Mouse (Mus musculus) embryonic facial prominence, embryonic 13.5 days (tissue): ENCODE results near the gene Grb10. TPM values are rescaled to one million over a fixed set of nuclear protein-coding genes. Genes with fewer than 3 reads are reported as not detected.

Source experiments
- ATAC-seq: fragments of 200-750 bp; cut with Nextera tagmentation; 2 replicates; pipeline ENCODE4 v1.8.0; 2017; ENCODE audit warnings: low read depth; ENCODE audit not compliant: insufficient number of reproducible peaks, insufficient read depth, low FRiP score, low TSS enrichment
- H3K27ac ChIP-seq: fragments of 300-500 bp; sonication (generic); 2 replicates; pipeline ENCODE4 v1.5.1; 2015; ENCODE audit warnings: moderate library complexity, mild to moderate bottlenecking, inconsistent platforms
- H3K27me3 ChIP-seq: fragments of 300-500 bp; sonication (generic); 2 replicates; pipeline ENCODE4 v1.6.1; 2015; ENCODE audit warnings: mild to moderate bottlenecking, inconsistent platforms
- H3K36me3 ChIP-seq: fragments of 300-500 bp; sonication (generic); 2 replicates; pipeline ENCODE4 v1.6.1; 2015; ENCODE audit warnings: mild to moderate bottlenecking, inconsistent platforms
- H3K4me1 ChIP-seq: fragments of 300-500 bp; sonication (generic); 2 replicates; pipeline ENCODE4 v1.6.1; 2015; ENCODE audit warnings: inconsistent platforms
- H3K4me2 ChIP-seq: fragments of 300-500 bp; sonication (generic); 2 replicates; pipeline ENCODE4 v1.6.1; 2015; ENCODE audit warnings: moderate library complexity, mild to moderate bottlenecking, inconsistent platforms
- H3K4me3 ChIP-seq: fragments of 300-500 bp; sonication (generic); 2 replicates; pipeline ENCODE4 v1.5.1; 2015; ENCODE audit warnings: mild to moderate bottlenecking, inconsistent platforms
- H3K9ac ChIP-seq: fragments of 300-500 bp; sonication (generic); 2 replicates; pipeline ENCODE4 v1.6.1; 2015; ENCODE audit warnings: mild to moderate bottlenecking, inconsistent platforms
- H3K9me3 ChIP-seq: fragments of 300-500 bp; sonication (generic); 2 replicates; pipeline ENCODE4 v1.6.1; 2016; ENCODE audit warnings: inconsistent platforms
- WGBS: fragments of 180-500 bp; shearing (Covaris S2); methylation state at CpG from one replicate; pipeline ENCODE4 v1.1.7; 2015; ENCODE audit warnings: mixed read lengths; 5-methylcytosine and 5-hydroxymethylcytosine counted together
- polyA plus RNA-seq: library from polyadenylated mRNA; unstranded; fragments of >200 nt; fragmentation: Nextera tagmentation; extraction: Ambion mirVana; gene quantifications from 2 replicates; pipeline ENCODE4 v1.2.1, GENCODE M21; 2015

Gene Grb10
- polyA plus RNA-seq, 1 experiment from 2014 or later: 444 TPM

DNA sequence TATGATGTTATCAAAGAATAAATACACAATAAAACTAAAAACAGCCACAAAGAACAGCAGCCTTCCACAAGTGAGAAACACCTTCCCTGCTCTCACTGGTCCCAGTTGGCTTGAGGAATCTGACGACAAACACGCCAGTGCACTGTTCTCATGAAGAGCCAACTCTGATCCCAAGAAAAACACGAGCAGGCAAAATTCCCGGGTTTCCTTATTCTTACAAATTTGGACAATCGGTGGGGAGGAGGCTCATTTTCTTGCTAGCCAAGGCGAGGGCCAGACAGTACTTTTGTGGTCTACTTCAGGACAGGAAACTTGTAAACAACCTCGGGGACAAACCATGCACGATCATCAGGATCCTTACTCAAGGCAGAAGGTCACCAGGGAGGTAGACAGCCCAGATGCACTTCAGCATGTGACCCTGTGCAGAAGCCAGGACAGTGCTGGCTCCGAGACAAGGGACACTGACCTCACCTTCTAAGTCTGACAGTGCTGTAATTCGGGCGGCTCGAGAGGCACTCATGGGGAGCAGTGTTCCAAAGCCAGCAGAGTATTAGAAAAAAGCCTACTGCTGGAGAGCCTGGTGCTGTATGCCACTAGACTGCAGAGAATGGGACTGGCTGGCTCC, 72.9 kb downstream of the Grb10 start:
- Histone ChIP-seq H3K36me3 (peaks cover 62% of the 10 kb centered on the region), H3K9me3 (no peaks in the 10 kb centered on the region), H3K27ac (0 out of 2 replicates have a peak overlapping the region, but pooled peaks have one; percentile 58), H3K4me3 (no peak overlapping the region), H3K4me2 (no peak overlapping the region), H3K9ac (no peak overlapping the region), H3K27me3 (no peaks in the 10 kb centered on the region), H3K4me1 (peaks cover 36% of the 10 kb centered on the region)
- WGBS: 79% methylated on average over 12 of the region's 12 CpGs
- no peak for ATAC-seq

DNA sequence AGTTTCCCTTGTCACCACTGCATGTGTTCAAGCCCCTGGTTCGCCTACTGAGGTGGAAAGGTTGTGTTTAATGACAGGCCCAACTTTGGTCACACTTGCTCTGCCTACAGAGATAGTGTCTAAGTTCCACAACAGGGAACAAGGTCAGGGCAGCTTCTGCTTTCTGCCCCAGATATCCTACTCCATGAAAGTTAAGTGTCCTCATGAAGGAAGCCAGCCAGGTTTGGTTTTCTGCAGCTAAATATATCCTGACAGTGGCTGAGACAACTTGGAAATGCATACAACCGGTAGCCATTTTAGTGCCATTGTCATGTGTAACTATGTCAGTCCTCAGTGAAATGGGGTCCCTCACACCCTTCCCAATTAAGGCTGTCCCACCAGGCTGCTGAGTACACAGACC, 73.8 kb downstream of the Grb10 start:
- no peaks in the 10 kb centered on the region for H3K27me3 ChIP-seq
- no peak overlapping the region for H3K4me3 ChIP-seq
- H3K9ac ChIP-seq: no peak overlapping the region
- ATAC-seq: no peak
- H3K36me3 ChIP-seq: peaks cover 57% of the 10 kb centered on the region
- H3K4me1 ChIP-seq: peaks cover 45% of the 10 kb centered on the region
- 88% methylated on average over 2 of the region's 2 CpGs for WGBS
- no peaks in the 10 kb centered on the region for H3K9me3 ChIP-seq
- H3K27ac ChIP-seq: no peak overlapping the region
- H3K4me2 ChIP-seq: no peak overlapping the region

DNA sequence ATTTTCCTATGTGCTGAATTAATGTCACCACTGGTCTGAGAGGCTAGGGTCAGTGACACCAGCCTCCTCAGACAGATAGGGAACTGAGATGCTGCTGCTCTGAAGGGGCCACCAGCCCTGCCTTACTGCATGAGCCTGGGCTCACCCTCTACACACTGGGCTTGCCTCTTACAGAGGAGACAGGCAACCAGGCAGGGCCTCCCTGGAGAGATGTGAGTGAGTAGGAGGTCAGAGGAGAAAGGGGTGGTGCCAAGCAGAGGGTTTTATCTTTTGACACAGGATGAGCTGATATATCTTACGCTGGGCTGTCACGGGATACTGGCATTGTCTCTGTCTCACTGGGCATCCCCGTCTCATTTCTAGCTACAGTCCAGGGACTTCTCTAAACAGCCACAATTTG, 74.9 kb downstream of the Grb10 start:
- 72% methylated on average over 3 of the region's 3 CpGs for WGBS

DNA sequence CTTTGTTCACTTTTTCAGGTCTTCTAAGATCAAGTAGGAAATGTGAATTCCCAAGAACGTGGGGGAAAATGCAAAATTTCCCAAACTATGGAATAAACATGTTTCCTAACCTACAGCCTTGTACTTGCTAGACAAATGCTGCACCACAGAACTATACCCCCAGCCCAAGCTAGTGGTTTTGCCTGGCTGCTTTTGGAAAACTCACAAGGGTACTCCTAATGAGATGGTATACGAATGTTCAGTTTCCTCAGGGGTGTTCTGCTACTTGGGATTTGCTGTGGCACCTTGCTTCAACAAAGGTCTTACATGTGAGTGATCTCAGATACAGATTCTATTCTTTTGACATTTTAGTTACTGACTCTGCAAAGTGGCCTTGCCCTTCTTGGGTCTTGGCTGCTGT, 75.4 kb downstream of the Grb10 start:
- Histone ChIP-seq H3K4me2 (no peak overlapping the region), H3K4me3 (no peak overlapping the region), H3K36me3 (peaks cover 41% of the 10 kb centered on the region), H3K27ac (peak overlapping the region; percentile 55), H3K9me3 (no peaks in the 10 kb centered on the region), H3K4me1 (peaks cover 50% of the 10 kb centered on the region), H3K27me3 (no peaks in the 10 kb centered on the region), H3K9ac (no peak overlapping the region)
- WGBS: 75% methylated on average over 2 of the region's 2 CpGs
- ATAC-seq: no peak

More for the DNA sequence above, 74.9 kb downstream of the Grb10 start:
- no peak overlapping the region for H3K4me3 ChIP-seq
- no peak overlapping the region for H3K9ac ChIP-seq
- H3K27me3 ChIP-seq: no peaks in the 10 kb centered on the region
- peak overlapping the region; percentile 55 for H3K27ac ChIP-seq
- H3K4me2 ChIP-seq: no peak overlapping the region
- H3K36me3 ChIP-seq: peaks cover 46% of the 10 kb centered on the region
- peaks cover 50% of the 10 kb centered on the region for H3K4me1 ChIP-seq
- H3K9me3 ChIP-seq: no peaks in the 10 kb centered on the region
- no peak for ATAC-seq

DNA sequence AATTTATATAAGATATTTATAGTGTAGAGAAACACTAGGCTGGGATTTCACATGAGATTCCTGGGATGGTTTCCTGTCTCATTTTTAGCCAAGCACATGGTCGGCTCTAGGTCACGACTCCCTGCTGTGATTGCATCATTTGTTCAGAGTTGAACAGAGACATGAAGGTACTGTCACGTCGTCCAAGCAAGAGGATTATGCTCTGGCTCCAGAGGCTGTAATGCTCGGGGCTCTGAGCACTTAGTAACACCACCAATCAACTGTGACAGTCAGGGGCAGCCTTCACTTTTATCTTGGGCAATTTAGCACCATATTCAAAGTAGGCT, 75.9 kb downstream of the Grb10 start:
- peaks cover 37% of the 10 kb centered on the region for H3K36me3 ChIP-seq
- no peaks in the 10 kb centered on the region for H3K9me3 ChIP-seq
- 19% methylated on average over 5 of the region's 5 CpGs for WGBS
- H3K4me2 ChIP-seq: no peak overlapping the region
- H3K4me3 ChIP-seq: no peak overlapping the region
- peak overlapping the region; percentile 52 for H3K27ac ChIP-seq
- H3K9ac ChIP-seq: no peak overlapping the region
- no peaks in the 10 kb centered on the region for H3K27me3 ChIP-seq
- ATAC-seq: no peak
- H3K4me1 ChIP-seq: peaks cover 52% of the 10 kb centered on the region

DNA sequence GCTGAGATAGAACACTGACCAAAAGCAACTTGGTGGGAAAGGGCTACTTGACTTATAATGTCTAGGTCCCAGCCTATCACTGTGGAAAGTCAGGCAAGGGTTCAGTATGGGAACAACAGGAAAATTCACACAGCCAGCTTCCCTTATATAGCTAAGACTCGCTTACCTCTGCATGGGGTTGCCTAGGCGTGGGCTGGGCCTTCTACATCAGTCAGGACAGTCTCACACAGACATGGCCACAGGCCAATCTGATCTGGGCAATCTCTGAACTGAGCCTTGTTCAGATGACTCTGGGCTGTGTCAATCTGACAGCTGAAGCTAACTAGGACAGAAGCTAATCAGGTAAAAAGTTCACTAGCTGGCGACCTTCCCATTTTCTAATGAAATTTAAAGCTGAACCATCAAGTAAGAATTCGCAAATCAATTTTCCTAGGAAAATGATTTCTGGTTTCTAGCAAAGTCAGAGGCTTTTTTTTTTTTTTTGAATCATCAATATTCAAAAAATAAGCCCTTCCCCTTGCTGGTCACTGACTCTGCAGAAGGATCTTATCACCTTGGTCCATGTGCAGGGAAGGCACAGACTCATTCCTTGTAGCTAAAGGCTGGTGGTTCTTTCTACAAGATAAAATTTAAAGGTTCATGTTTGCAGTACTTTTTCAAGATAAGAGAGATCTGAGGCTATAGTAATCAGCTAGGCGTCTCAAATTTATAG, 76.4 kb downstream of the Grb10 start:
- H3K4me3 ChIP-seq: no peak overlapping the region
- peaks cover 52% of the 10 kb centered on the region for H3K4me1 ChIP-seq
- no peaks in the 10 kb centered on the region for H3K9me3 ChIP-seq
- WGBS: 53% methylated on average over 5 of the region's 5 CpGs
- ATAC-seq: peak; percentile 70
- no peak overlapping the region for H3K9ac ChIP-seq
- H3K36me3 ChIP-seq: peaks cover 34% of the 10 kb centered on the region
- peak overlapping the region; percentile 86 for H3K27ac ChIP-seq
- no peaks in the 10 kb centered on the region for H3K27me3 ChIP-seq
- H3K4me2 ChIP-seq: no peak overlapping the region

DNA sequence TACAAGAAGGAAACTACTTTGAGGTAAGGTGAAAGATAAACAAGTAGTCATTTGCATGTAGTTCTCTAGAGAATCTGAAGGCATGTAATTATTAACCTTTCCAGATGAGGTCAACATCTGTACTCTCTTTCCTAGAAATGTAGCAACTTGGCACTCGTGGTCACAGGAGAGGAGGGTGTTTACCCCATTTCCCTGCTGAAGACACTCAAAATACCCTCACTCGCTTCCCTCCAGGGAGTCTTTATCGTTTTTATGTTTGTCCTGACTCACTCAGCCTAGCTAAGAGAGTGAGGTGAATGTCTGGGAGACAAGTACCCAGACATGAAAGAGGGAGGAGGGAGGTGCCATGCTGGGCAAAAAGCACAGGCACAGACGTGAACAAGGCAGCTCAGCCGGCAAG, 77.6 kb downstream of the Grb10 start:
- Histone ChIP-seq H3K27me3 (no peaks in the 10 kb centered on the region), H3K4me1 (peaks cover 50% of the 10 kb centered on the region), H3K9me3 (no peaks in the 10 kb centered on the region), H3K27ac (peak overlapping the region; percentile 86), H3K4me3 (no peak overlapping the region), H3K9ac (no peak overlapping the region), H3K36me3 (peaks cover 27% of the 10 kb centered on the region), H3K4me2 (no peak overlapping the region)
- 17% methylated on average over 5 of the region's 5 CpGs for WGBS
- ATAC-seq: no peak

DNA sequence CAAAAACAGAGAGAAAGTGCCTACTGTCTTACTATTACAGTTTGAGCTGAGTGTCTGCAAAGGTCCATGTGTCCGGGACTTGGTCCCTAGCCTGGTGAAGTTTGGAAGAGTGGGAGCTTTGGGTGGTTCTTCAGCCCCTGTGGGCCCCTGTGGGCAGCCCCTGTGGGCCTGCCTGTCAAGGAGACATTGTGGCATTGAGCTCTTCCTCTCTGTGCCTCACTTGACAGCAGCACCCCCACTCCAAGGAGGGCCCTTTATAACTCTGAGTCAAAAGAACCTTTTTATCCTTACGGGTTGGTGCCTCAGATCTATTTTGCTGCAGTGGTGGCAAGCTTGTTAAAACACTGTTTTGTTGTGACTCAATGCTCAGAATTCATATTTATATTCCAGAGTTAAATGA, 78.3 kb downstream of the Grb10 start:
- H3K4me2 ChIP-seq: no peak overlapping the region
- peaks cover 26% of the 10 kb centered on the region for H3K36me3 ChIP-seq
- H3K9me3 ChIP-seq: no peaks in the 10 kb centered on the region
- no peaks in the 10 kb centered on the region for H3K27me3 ChIP-seq
- H3K9ac ChIP-seq: no peak overlapping the region
- H3K27ac ChIP-seq: peak overlapping the region; percentile 86
- no peak overlapping the region for H3K4me3 ChIP-seq
- 73% methylated on average over 2 of the region's 2 CpGs for WGBS
- H3K4me1 ChIP-seq: peaks cover 53% of the 10 kb centered on the region
- ATAC-seq: no peak

DNA sequence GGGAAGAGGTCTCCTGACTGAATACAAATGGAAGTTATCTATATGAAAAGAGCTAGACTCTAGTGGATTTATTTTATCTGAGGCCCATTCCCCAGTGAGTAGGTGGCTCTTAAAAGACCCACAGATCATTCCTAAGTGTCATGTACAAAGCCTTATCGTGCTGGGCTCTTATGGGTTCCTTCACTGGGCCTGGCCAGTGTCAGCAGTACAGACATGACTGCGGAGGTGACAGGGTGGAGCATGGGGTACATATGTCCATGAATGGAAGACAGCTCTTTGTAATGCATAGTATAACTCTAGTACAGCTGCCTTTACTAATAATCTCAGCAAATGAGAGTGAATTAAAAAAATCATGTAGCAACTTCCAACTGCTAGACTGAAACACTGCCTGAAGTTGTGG, 80.0 kb downstream of the Grb10 start:
- no peak for ATAC-seq
- H3K9me3 ChIP-seq: no peaks in the 10 kb centered on the region
- no peak overlapping the region for H3K27ac ChIP-seq
- H3K4me1 ChIP-seq: peaks cover 65% of the 10 kb centered on the region
- no peak overlapping the region for H3K4me3 ChIP-seq
- H3K4me2 ChIP-seq: no peak overlapping the region
- H3K9ac ChIP-seq: no peak overlapping the region
- H3K27me3 ChIP-seq: no peaks in the 10 kb centered on the region
- WGBS: 90% methylated on average over 2 of the region's 2 CpGs
- H3K36me3 ChIP-seq: peaks cover 20% of the 10 kb centered on the region

DNA sequence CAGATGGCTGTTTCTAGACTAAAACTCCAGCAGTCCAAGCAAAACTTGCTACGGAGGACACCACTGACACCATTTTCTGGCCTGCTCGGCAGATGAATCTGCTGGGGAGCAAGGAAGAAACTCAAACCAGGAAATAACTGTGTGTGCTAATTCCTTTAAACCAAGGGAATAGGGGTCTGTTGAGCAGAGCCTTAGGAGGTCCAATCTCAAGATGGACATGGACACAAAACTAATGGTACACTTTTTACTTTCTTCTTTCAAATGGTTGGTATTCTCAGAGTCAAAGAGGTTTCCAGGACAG, 80.5 kb downstream of the Grb10 start:
- H3K27ac ChIP-seq: no peak overlapping the region; the same call in 1 of the 2 replicates
- no peak overlapping the region for H3K4me2 ChIP-seq
- peaks cover 65% of the 10 kb centered on the region for H3K4me1 ChIP-seq
- H3K4me3 ChIP-seq: no peak overlapping the region
- peaks cover 18% of the 10 kb centered on the region; the same call in 1 of the 2 replicates for H3K36me3 ChIP-seq
- no peaks in the 10 kb centered on the region for H3K9me3 ChIP-seq
- WGBS: 66% methylated on average over 2 of the region's 2 CpGs
- ATAC-seq: no peak
- no peaks in the 10 kb centered on the region for H3K27me3 ChIP-seq
- H3K9ac ChIP-seq: no peak overlapping the region

DNA sequence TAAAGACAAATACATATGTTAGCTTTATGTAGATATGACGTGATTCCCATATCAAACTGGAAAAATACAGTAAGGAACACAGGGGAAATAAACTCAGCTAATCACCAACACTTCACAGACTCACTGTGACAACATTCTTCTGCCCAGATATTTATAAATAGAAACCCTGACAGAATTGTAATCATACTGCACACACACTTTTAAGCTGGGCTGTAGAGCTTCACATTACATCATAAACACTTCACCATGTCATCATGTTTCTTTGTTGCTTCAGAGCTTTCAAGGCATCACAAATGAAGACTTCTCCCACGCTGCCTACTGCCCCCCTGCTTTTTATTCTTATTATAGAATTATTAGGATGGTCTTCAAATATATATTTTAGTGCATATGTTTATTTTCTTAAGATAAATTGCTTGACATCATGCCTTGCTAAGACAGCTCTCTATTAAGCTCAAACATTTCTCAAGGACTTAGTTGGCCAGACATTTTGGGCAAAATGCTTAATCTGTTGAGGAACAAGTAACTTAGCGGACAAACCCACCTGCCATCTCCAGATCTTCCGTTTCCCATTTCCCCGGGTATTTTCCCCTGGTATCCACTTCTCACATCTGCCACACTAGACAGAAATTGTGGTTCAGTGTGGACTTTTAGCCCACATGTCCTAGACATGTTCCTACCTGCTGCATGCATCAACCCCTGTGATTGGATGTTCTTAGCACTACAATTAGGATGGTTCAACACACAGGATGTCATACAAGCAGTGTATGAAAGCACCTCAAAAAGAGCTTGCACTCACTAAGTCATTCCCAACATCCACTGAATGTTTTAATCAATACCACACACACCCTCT, 81.0 kb downstream of the Grb10 start:
- 82% methylated on average over 5 of the region's 5 CpGs for WGBS
- peaks cover 67% of the 10 kb centered on the region for H3K4me1 ChIP-seq
- H3K9ac ChIP-seq: no peak overlapping the region
- H3K36me3 ChIP-seq: peaks cover 18% of the 10 kb centered on the region; the same call in 1 of the 2 replicates
- H3K9me3 ChIP-seq: no peaks in the 10 kb centered on the region
- ATAC-seq: no peak
- H3K4me2 ChIP-seq: no peak overlapping the region
- H3K4me3 ChIP-seq: no peak overlapping the region
- H3K27me3 ChIP-seq: no peaks in the 10 kb centered on the region
- H3K27ac ChIP-seq: no peak overlapping the region; the same call in 1 of the 2 replicates

DNA sequence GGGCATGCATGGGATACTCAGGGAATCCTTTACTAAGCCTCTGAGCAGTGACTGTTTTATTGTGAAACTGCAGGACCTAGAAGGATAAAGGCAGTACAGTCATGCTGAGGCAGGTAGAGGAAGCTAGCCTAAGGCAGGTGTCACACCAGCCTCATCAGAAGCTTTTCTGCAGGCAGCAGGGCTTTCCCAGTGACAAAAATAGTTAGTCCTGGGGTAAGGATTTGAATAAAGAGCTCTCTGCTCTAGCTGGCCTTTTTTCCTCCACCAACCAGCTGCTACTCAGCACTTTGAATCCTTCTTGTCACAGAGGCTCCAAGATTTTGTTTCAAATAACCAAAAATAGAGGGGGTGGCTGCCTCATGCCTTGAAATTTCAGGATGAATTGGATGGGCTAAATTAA, 82.7 kb downstream of the Grb10 start:
- 0 out of 2 replicates have a peak overlapping the region, but pooled peaks have one; percentile 27 for H3K9ac ChIP-seq

More for the DNA sequence above, 82.7 kb downstream of the Grb10 start:
- ATAC-seq: no peak
- Histone ChIP-seq H3K36me3 (peaks cover 24% of the 10 kb centered on the region), H3K9me3 (no peaks in the 10 kb centered on the region), H3K4me3 (no peak overlapping the region), H3K27me3 (no peaks in the 10 kb centered on the region), H3K4me1 (peaks cover 69% of the 10 kb centered on the region), H3K4me2 (no peak overlapping the region), H3K27ac (peak overlapping the region; percentile 95)
